Mouse (Mus musculus) lung, postnatal 36 days (tissue): ENCODE data around the gene Otos.
A peak's percentile ranks its signal among the peaks of the same experiment; 100 is the strongest.

Experiments used
- DNase-seq: peaks from one replicate; pipeline ENCODE4 v3.0.0; 2022; ENCODE audit warnings: mixed read lengths

Otos gene

GRCm38 (mm10) chr1:92646111-92646510 lies 2.5 kb downstream of the Otos start:
- no peak for DNase-seq

GRCm38 (mm10) chr1:92644916-92645315 lies 3.7 kb downstream of the Otos start:
- DNase-seq: no peak

DNA sequence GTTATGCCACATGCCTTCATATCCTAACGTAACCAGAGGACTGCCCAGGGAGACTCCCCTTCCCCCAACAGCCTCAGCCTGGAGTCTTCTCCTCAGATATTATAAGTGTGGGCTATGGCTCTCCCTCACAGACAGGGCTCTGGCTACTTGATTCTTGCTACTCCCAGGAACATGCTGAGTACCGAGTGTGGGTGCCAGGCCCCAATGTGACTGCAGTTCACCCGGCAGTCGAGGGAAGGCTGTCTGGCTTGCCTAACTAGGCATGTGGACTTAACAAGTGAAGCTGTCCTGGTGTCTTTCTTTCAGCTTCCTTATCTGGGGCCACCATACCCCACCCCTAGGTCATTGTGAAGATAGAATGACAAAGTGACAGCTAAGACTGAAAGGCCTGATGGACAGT lies 5.0 kb downstream of the Otos start:
- DNase-seq: no peak

DNA sequence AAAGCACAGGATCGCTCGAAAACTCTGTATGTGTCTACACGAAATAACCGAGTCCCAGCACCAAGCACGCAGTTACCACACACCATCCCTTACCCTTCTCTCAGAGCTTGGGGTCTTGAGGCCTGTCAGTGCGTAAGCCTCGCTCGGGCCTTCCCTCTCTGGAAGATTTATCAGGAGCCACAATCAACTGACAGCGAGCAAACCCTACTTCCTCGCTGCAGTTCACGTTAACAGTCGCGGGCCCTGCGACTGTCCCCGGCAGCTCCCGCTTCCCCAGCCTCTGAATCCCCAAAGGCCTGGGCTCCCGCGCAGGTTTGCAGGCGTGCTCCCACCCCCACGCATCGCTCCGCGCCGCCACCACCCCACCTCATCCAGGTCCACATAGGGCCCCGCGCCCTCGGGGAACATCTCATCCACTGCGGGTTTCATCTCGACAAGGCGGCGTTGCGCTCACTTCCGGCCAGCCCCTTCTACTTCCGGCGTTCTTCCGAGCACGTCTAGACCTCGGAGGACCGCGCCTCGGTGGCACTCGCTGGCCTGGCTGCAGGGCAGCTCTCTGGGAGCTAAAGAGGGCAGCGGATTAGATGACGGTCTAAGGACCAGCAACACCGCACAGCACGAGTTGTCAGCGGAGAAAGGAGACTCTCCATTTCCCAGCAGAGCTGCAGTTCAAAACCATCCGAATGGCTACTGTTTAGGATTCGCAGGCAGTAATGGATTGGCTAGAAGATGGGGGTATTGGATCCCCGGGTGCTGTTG lies 6.9 kb downstream of the Otos start, which contains the start of gene Cops9:
TSS of gene Cops9 (minus strand) at position 472 of the 759 bp plus-strand sequence.
- DNase-seq: peak; percentile 93

DNA sequence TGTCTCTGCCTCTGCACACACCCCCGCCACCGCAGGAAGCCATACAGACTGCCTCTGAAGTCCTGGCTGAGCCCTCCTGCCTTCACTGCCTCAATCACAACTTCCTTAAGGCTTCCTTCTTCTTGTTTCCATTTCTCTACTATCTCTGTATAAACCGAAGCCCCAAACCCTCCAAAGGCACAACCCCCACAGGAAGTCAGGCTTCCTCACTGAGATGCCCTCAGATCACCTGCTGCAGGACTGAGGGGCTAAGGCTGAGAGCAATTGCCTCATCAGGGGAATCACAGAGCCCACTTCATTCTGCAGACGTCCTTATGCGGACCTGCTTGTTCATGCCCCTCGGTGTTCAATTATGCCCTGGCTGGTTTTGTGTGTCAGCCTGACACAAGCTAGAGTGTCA lies 8.2 kb downstream of the Otos start:
- no peak for DNase-seq

- DNase-seq: no peak
Measured at GRCm38 (mm10) chr1:92638736-92639135, 9.9 kb downstream of the Otos start.

DNA sequence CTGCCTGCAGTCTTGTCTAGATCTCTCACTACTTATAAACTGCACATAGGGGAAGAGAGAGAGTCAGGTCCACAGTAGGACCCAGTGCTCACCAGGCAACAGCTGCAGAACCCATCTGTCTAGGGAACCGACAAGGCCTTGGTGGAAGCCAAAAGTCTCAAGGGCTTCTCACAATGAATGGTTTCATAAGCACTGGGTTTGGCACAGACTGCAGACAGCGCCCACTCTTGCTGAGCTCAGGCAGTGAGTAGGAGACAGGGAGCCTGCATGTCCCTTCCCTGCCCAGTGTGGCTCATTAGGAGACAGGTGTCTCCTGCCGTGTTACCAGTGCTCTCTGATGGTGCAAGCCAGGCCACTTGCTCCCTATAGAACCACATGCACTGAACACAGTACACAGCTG lies 10.5 kb downstream of the Otos start:
- no peak for DNase-seq

GRCm38 (mm10) chr1:92637501-92638172 lies 11.0 kb downstream of the Otos start:
- no peak for DNase-seq

DNA sequence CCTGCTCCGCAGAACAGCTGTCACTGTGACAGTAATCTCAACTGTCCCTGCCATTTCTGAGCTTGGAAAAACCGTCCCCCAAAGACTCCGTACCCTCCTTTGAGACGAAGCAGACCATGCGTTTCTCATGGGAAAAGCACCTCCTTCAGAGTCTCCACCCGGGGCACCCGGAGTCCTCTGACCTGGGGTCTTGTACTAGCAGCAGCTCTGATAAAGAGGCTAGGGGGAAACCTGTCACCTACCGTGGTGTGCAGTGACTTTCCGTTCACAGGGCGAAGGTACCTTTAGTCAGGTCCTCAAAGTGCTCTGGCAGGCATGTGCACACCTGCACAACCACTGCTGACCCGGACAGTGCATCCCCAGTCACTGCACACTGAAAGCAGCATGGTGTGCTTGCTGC lies 12.0 kb downstream of the Otos start:
- DNase-seq: no peak

- DNase-seq: no peak
Measured at GRCm38 (mm10) chr1:92636015-92636414, 12.6 kb downstream of the Otos start.

- DNase-seq: no peak
Measured at GRCm38 (mm10) chr1:92634976-92635599, 13.6 kb downstream of the Otos start.

- no peak for DNase-seq
Measured at GRCm38 (mm10) chr1:92634569-92634968, 14.1 kb downstream of the Otos start.

DNA sequence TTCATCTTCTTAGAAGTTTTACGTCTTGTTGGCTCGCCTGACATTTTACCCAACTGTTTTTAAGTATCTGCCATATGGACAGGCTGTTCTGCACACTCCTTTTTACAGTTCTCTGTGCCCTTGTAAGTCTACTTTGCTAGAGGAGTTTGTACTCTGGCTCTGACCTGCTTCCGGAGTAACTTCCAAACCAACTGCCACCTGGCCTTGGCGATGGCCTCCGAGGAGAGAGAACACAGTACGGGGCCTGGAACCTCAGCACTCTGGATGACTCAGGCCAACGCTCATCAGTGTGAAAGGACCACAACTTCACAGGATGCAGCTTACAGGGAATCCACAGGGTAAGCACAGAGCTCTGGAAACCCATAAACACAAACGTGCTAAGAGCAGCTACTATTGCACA lies 14.9 kb downstream of the Otos start:
- no peak for DNase-seq

DNA sequence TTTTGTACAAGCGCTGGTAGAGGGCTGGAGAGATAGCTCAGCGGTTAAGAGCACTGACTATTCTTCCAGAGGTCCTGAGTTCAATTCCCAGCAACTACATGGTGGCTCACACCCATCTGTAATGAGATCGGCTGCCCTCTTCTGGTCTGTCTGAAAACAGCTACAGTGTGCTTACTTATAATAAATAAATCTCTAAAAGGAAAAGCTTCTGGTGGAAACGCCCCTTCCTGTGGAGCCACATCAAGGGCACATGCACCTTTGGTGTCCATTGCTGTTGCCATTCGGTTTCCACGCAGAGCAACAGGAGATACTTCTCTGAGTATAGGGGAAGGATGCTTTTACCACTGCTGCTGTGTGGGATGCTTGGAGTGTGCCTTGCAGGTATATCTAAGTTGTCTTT lies 15.7 kb downstream of the Otos start:
- DNase-seq: no peak

GRCm38 (mm10) chr1:92632196-92632595 lies 16.4 kb downstream of the Otos start:
- DNase-seq: no peak

DNA sequence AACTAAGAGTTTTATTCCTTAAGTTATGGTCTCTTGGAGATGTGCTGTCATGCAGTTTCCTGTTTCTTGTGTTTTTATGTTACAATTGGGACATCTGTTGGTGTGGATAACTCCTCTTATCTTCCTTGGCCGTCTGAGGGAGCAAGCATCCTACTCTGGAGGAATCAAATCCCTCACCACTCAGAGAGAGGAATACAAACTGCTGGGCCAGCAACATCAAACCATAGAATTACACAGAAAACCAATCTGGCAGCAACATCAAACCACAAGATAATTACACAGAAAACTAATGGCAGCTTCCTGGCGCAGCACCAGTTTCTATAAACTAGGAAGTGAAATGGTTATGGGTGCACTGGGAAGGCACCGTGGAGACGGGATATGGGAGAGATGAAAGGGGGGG lies 20.4 kb downstream of the Otos start:
- no peak for DNase-seq

GRCm38 (mm10) chr1:92618360-92618759 lies 30.3 kb downstream of the Otos start:
- DNase-seq: no peak

GRCm38 (mm10) chr1:92617488-92617887 lies 31.2 kb downstream of the Otos start, which contains the start of gene Olfr12:
Gene Olfr12, plus strand, starts transcription at chr1:92617788.
- no peak for DNase-seq

GRCm38 (mm10) chr1:92616046-92616445 lies 32.6 kb downstream of the Otos start:
- DNase-seq: no peak

DNA sequence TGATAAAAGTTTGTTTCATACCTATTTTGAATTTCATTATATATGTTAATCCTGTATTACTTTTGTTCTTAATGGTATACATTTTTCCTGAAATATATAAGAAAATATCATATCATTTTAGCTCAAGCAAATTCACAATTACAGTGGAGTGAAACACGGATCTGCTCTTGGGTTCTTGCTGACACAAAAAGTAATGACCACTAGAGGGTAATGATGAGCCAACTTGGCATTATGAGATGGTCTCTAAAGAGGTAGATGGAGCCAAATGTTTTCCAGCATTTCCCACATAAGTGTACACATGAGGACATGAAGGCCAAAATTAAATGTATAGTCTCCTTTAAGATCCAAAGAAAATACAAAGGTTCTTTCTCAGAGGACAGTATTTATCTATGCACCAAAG lies 34.1 kb downstream of the Otos start:
- peak; percentile 15 for DNase-seq

GRCm38 (mm10) chr1:92613175-92613574 lies 35.5 kb downstream of the Otos start:
- DNase-seq: no peak

DNA sequence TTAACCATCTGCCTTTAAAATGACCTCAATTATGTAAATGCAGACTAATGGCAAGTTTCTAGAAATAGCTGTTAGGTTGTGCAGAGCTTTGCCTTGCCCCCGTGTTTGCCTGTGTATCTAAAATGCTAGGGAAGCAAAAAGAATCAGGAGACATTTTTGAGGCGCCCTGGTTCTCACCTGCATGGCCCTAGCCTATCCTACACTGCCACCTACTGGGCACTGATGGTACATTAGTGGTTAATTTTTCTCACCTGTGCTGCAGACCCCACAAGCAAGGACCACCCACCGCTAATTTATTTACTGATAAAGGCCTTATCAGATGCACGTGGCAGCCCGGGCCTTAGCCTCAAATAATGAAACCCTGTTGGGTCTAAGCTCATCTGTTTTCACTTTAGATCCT lies 37.6 kb downstream of the Otos start:
- peak; percentile 62 for DNase-seq

- no peak for DNase-seq
Measured at GRCm38 (mm10) chr1:92607711-92608110, 40.9 kb downstream of the Otos start.

- DNase-seq: no peak
Measured at GRCm38 (mm10) chr1:92605482-92605881, 43.2 kb downstream of the Otos start, which contains the start of gene Olfr1410. Gene Olfr1410, plus strand, starts transcription at chr1:92605782.
